Mouse (Mus musculus) urinary bladder, postnatal 4 days (tissue): ENCODE measurements around the gene Tinf2.

Experiments used
- DNase-seq, 2 experiments: peaks; one replicate each; pipeline ENCODE4 v3.0.0; 2021 to 2022; ENCODE audit warnings: low spot score in 2 of 2

Gene Tinf2

GRCm38 (mm10) chr14:55706051-55706600 lies 24.5 kb upstream of the Tinf2 start:
- no peak for DNase-seq

- DNase-seq, result no peak
Measured at GRCm38 (mm10) chr14:55702761-55703160, 21.1 kb upstream of the Tinf2 start.

- no peak for DNase-seq
Measured at GRCm38 (mm10) chr14:55701131-55701530, 19.5 kb upstream of the Tinf2 start.

GRCm38 (mm10) chr14:55697226-55697625 lies 15.6 kb upstream of the Tinf2 start:
- DNase-seq, result no peak

- DNase-seq, result no peak
Measured at GRCm38 (mm10) chr14:55689433-55689832, 7.8 kb upstream of the Tinf2 start.

GRCm38 (mm10) chr14:55682118-55682493 lies 486 bp upstream of the Tinf2 start:
- DNase-seq, result no peak

- no peak for DNase-seq
Measured at GRCm38 (mm10) chr14:55677615-55678014, 4.0 kb downstream of the Tinf2 start.

- no peak for DNase-seq
Measured at GRCm38 (mm10) chr14:55672741-55673060, 8.9 kb downstream of the Tinf2 start.

GRCm38 (mm10) chr14:55671833-55672740 lies 9.5 kb downstream of the Tinf2 start, which contains the start of the genes Gmpr2 and Nedd8:
Gene Gmpr2 (plus strand): TSS chr14:55671941.
Gene Nedd8 (minus strand): TSS chr14:55672124.
- peak; percentile 84 to 86 for DNase-seq

- DNase-seq, result no peak
Measured at GRCm38 (mm10) chr14:55671486-55671832, 10.2 kb downstream of the Tinf2 start.

GRCm38 (mm10) chr14:55660636-55661035 lies 21.0 kb downstream of the Tinf2 start:
- DNase-seq, result no peak

GRCm38 (mm10) chr14:55659960-55660573 lies 21.6 kb downstream of the Tinf2 start, which contains the start of gene Mdp1:
Gene Mdp1 (minus strand): TSS chr14:55660508.
- peak; percentile 70 to 71 for DNase-seq

- no peak for DNase-seq
Measured at GRCm38 (mm10) chr14:55658011-55658410, 23.6 kb downstream of the Tinf2 start.

GRCm38 (mm10) chr14:55656935-55657334 lies 24.7 kb downstream of the Tinf2 start:
- no peak for DNase-seq

- DNase-seq, result no peak
Measured at GRCm38 (mm10) chr14:55651528-55651927, 30.1 kb downstream of the Tinf2 start.

- DNase-seq, result no peak
Measured at GRCm38 (mm10) chr14:55649884-55650283, 31.7 kb downstream of the Tinf2 start, which contains the start of gene Tssk4. Gene Tssk4 (plus strand): TSS chr14:55650184.

- DNase-seq, result no peak
Measured at GRCm38 (mm10) chr14:55644261-55644888, 37.2 kb downstream of the Tinf2 start.

GRCm38 (mm10) chr14:55643060-55643907 lies 38.3 kb downstream of the Tinf2 start, which contains the start of gene Tm9sf1:
Gene Tm9sf1 (minus strand): TSS chr14:55643806.
- peak; percentile 79 to 84 for DNase-seq

GRCm38 (mm10) chr14:55642679-55643059 lies 39.0 kb downstream of the Tinf2 start:
- DNase-seq, result no peak

- DNase-seq, result no peak
Measured at GRCm38 (mm10) chr14:55641291-55641690, 40.3 kb downstream of the Tinf2 start.

- no peak for DNase-seq
Measured at GRCm38 (mm10) chr14:55640816-55641215, 40.8 kb downstream of the Tinf2 start.
